Mouse (Mus musculus) forebrain, embryonic 12.5 days (tissue): ENCODE results near the gene Mrps21. TPM values are rescaled to one million over a fixed set of nuclear protein-coding genes. Genes with fewer than 3 reads are reported as not detected.

Experiments used
- ATAC-seq: fragments of 200-750 bp; cut with Nextera tagmentation; 2 replicates; pipeline ENCODE4 v1.8.0; 2017; ENCODE audit warnings: moderate TSS enrichment; ENCODE audit not compliant: low FRiP score
- H3K27ac ChIP-seq: fragments of 300-500 bp; sonication (generic); 2 replicates; pipeline ENCODE4 v1.5.1; 2016; ENCODE audit warnings: mild to moderate bottlenecking
- H3K27me3 ChIP-seq: fragments of 300-500 bp; sonication (generic); 2 replicates; pipeline ENCODE4 v1.6.1; 2016; ENCODE audit warnings: mild to moderate bottlenecking
- H3K36me3 ChIP-seq: fragments of 300-500 bp; sonication (generic); replicated peaks from 2 replicates; pipeline ENCODE4 v1.6.1; 2016; ENCODE audit warnings: mild to moderate bottlenecking
- H3K4me1 ChIP-seq: fragments of 300-500 bp; sonication (generic); 2 replicates; pipeline ENCODE4 v1.6.1; 2016
- H3K4me2 ChIP-seq: fragments of 300-500 bp; sonication (generic); 2 replicates; pipeline ENCODE4 v1.6.1; 2016; ENCODE audit warnings: mild to moderate bottlenecking, moderate library complexity
- H3K4me3 ChIP-seq: fragments of 300-500 bp; sonication (generic); replicated peaks from 2 replicates; pipeline ENCODE4 v1.5.1; 2016; ENCODE audit warnings: mild to moderate bottlenecking
- H3K9ac ChIP-seq: fragments of 300-500 bp; sonication (generic); 2 replicates; pipeline ENCODE4 v1.6.1; 2016; ENCODE audit warnings: mild to moderate bottlenecking
- H3K9me3 ChIP-seq: fragments of 300-500 bp; sonication (generic); 2 replicates; pipeline ENCODE4 v1.6.1; 2016
- WGBS: fragments of 180-500 bp; shearing (Covaris S2); methylation state at CpG from one replicate; pipeline ENCODE4 v1.1.7; 2016; 5-methylcytosine and 5-hydroxymethylcytosine counted together
- polyA plus RNA-seq: library from polyadenylated mRNA; unstranded; fragments of >200 nt; fragmentation: Nextera tagmentation; extraction: Ambion mirVana; gene quantifications from 2 replicates; pipeline ENCODE4 v1.2.1, GENCODE M21; 2016

Mrps21 gene
- polyA plus RNA-seq, 1 experiment from 2014 or later: 348 TPM

GRCm38 (mm10) chr3:95887596-95887995, 16.3 kb upstream of the Mrps21 start:
- Histone ChIP-seq H3K4me2 (no peak overlapping the region), H3K27me3 (peaks cover 23% of the 10 kb centered on the region), H3K36me3 (no peaks in the 10 kb centered on the region), H3K9me3 (no peaks in the 10 kb centered on the region), H3K9ac (no peak overlapping the region), H3K27ac (no peak overlapping the region), H3K4me1 (peaks cover 14% of the 10 kb centered on the region), H3K4me3 (no peak overlapping the region)
- 78% methylated on average over 4 of the region's 4 CpGs for WGBS
- no peak for ATAC-seq

- no peaks in the 10 kb centered on the region for H3K9me3 ChIP-seq
- 89% methylated on average over 5 of the region's 5 CpGs for WGBS
- no peak for ATAC-seq
- no peaks in the 10 kb centered on the region for H3K36me3 ChIP-seq
- peaks cover 15% of the 10 kb centered on the region; the same call in 1 of the 2 replicates for H3K27me3 ChIP-seq
- no peak overlapping the region for H3K4me3 ChIP-seq
- H3K27ac ChIP-seq: no peak overlapping the region
- no peak overlapping the region for H3K4me2 ChIP-seq
- H3K4me1 ChIP-seq: peaks cover 16% of the 10 kb centered on the region
- H3K9ac ChIP-seq: no peak overlapping the region
These were observed 13.1 kb upstream of the Mrps21 start for GRCm38 (mm10) chr3:95884400-95884799.

DNA sequence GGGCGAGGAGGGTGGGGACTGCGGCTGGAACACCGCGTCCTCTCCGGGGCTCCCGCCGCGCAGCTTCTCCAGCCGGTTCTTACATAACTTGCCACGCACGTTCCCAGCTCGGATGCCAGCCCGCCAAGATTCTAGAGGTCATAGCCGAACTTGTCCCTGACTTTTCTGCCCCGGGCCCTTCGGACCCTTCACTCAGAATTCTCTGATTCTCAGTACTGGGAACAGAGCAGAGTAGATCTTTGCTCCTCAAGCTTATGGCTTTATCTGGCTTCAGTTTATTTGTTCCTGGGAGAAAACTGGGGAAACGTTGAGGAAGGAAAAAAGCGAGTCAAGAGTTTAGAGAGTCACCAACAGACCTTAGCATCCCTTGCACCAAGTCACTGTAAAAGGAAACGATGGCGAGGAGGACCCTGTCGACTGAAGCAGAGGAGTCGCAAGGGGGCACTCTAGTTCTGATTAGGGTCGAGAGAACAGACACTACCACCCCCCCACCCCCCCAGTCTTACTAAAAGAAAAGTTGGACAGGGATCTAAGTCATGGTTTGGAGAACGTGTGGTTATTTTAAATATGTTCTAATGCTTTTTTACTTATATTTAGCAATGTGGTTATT, 11.6 kb upstream of the Mrps21 start:
- no peak for ATAC-seq
- Histone ChIP-seq H3K4me2 (peak overlapping the region; percentile 98), H3K9ac (peak overlapping the region; percentile 47), H3K27ac (no peak overlapping the region), H3K9me3 (no peaks in the 10 kb centered on the region), H3K4me3 (peak overlapping the region; percentile 52), H3K27me3 (peaks cover 15% of the 10 kb centered on the region; the same call in 1 of the 2 replicates), H3K36me3 (no peaks in the 10 kb centered on the region), H3K4me1 (peaks cover 16% of the 10 kb centered on the region)
- 3% methylated on average over 24 of the region's 24 CpGs for WGBS

DNA sequence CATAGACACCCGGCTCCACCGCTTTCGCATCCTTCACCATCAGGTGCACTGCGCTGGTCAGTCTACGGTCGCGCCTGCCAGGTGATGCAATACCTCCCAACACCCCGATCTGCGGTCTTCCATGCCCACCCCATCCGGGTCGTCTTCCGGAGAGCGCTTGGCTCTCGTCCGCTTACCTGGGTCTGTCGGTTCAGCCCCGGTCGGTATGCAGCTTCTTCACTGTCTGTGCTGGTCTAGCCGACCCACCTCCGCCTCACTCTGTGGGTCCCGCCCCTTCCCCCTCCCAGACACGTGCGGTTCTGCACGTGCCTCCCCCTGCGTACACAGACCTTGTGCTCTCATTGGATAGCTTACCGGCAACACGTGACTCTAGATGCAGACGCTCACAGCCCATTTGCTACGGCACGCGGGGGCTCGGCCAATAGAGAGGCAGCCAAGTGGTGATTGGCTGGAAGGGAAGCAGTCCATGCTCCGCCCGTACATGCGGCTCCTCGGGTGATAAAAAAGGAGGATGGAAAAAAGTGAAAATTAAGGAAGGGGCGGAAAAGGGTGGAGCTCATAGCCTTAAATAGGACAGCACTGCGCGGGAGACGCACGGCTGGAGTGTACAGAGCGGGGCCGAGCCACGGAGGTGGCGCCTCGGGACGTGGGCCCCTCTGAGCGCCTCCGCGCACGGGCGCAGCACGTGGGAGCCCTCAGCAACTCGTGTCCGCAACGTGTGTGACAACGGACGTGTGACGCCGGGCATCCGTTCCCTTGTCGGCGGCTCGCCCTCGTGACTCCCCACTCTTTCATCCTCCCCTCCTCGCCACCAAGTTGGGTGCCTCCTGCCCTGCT, 10.9 kb upstream of the Mrps21 start, which contains the start of gene Ciart:
Ciart (minus strand) TSS at position 273 of the 837 bp plus-strand sequence.
- Histone ChIP-seq H3K9me3 (no peaks in the 10 kb centered on the region), H3K4me1 (peaks cover 16% of the 10 kb centered on the region), H3K36me3 (no peaks in the 10 kb centered on the region), H3K27me3 (peaks cover 15% of the 10 kb centered on the region; the same call in 1 of the 2 replicates), H3K4me3 (peak within 1 kb of the TSS; percentile 52), H3K27ac (no peak within 1 kb of the TSS), H3K9ac (peak within 1 kb of the TSS; percentile 47), H3K4me2 (peak within 1 kb of the TSS; percentile 98)
- ATAC-seq: peak; percentile 100
- WGBS: under 1% methylated on average over 66 of the region's 66 CpGs

DNA sequence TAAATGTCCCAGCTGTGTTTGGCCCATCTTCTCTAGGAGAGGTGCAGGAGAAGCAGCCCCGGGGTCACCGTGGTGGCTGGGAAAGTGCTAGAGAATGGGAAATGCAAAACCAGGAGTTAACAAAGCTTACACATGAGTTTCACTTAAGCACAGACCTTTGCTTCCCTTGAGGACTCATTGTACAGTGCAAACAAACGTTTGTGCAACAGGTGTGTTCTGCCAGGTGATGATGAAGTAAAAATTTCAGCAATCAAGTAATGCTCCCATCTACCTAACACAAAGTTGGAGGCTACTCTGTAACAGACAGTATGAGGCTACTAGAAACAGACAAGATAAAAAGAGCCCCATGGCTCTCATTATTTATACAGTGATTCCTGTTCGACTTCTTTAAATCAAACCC, 7.7 kb upstream of the Mrps21 start:
- 92% methylated on average over 4 of the region's 4 CpGs for WGBS
- Histone ChIP-seq H3K9ac (no peak overlapping the region), H3K9me3 (no peaks in the 10 kb centered on the region), H3K27me3 (peaks cover 4% of the 10 kb centered on the region; the same call in 1 of the 2 replicates), H3K4me3 (no peak overlapping the region), H3K4me1 (peaks cover 16% of the 10 kb centered on the region), H3K36me3 (no peaks in the 10 kb centered on the region), H3K27ac (no peak overlapping the region), H3K4me2 (no peak overlapping the region)
- ATAC-seq: no peak

DNA sequence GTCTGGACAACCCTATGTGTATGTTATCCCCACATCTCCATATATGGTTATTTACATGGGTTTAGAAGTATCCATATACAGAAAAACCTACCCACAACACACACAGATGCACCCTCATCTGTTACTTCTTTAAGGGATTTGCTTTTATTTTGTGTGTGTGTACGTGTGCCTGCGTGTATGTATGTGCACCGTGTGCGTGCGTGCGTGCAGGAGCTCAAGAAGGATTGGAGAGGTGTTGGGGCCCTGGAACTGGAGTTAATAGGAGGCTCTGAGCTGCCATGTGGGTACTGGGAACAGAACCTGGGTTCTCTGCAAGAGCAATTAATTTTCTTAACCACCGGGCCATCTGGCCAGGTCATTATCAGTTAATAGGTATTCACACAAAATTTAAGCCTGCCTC, 729 bp upstream of the Mrps21 start:
- Histone ChIP-seq H3K27me3 (no peaks in the 10 kb centered on the region), H3K9me3 (no peaks in the 10 kb centered on the region), H3K27ac (no peak overlapping the region), H3K4me2 (peak overlapping the region; percentile 76), H3K36me3 (peaks cover 23% of the 10 kb centered on the region), H3K9ac (peak overlapping the region; percentile 82), H3K4me1 (peaks cover 16% of the 10 kb centered on the region), H3K4me3 (peak overlapping the region; percentile 68)
- no peak for ATAC-seq
- WGBS: 81% methylated on average over 7 of the region's 7 CpGs

GRCm38 (mm10) chr3:95870976-95871375, 343 bp downstream of the Mrps21 start:
- H3K4me1 ChIP-seq: peaks cover 16% of the 10 kb centered on the region
- H3K36me3 ChIP-seq: peaks cover 30% of the 10 kb centered on the region
- H3K9me3 ChIP-seq: no peaks in the 10 kb centered on the region
- no peaks in the 10 kb centered on the region for H3K27me3 ChIP-seq
- peak overlapping the region; percentile 76 for H3K4me2 ChIP-seq
- peak overlapping the region; percentile 68 for H3K4me3 ChIP-seq
- peak overlapping the region; percentile 82 for H3K9ac ChIP-seq
- peak overlapping the region; percentile 77 for H3K27ac ChIP-seq
- 10% methylated on average over 15 of the region's 15 CpGs for WGBS
- ATAC-seq: peak; percentile 58

DNA sequence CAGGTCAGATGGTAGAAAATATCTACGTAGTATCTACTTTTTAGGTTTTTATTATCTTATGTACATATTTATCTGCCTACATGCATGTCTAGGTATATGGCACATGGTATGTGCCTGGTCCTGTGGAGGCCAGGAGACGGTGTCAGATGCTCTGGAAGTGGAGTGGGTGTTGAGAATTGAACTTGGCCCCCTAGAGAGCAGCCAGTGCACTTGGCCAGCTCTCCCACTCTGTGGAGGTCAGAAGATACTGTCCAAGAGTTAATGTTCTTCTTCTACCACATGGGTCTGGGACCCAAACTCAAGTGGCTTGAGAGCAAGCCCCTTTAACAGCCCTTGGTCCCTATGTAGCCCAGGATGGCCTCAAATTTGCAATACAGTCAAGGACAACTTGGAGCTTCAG, 3.9 kb downstream of the Mrps21 start:
- no peak for ATAC-seq
- Histone ChIP-seq H3K9me3 (no peaks in the 10 kb centered on the region), H3K9ac (no peak overlapping the region), H3K36me3 (peaks cover 53% of the 10 kb centered on the region), H3K4me3 (no peak overlapping the region), H3K4me1 (peaks cover 14% of the 10 kb centered on the region), H3K27me3 (no peaks in the 10 kb centered on the region), H3K4me2 (no peak overlapping the region), H3K27ac (no peak overlapping the region)
- whole genome bisulfite sequencing: 96% methylated on average over 2 of the region's 2 CpGs

- H3K4me3 ChIP-seq: no peak overlapping the region
- peaks cover 60% of the 10 kb centered on the region for H3K36me3 ChIP-seq
- H3K27ac ChIP-seq: no peak overlapping the region
- H3K4me2 ChIP-seq: no peak overlapping the region
- H3K27me3 ChIP-seq: no peaks in the 10 kb centered on the region
- H3K9ac ChIP-seq: no peak overlapping the region
- ATAC-seq: no peak
- 96% methylated on average over 5 of the region's 5 CpGs for WGBS
- H3K9me3 ChIP-seq: no peaks in the 10 kb centered on the region
- peaks cover 8% of the 10 kb centered on the region for H3K4me1 ChIP-seq
These were observed 5.2 kb downstream of the Mrps21 start for GRCm38 (mm10) chr3:95866071-95866470.

- Histone ChIP-seq H3K9ac (no peak overlapping the region), H3K36me3 (peaks cover 60% of the 10 kb centered on the region), H3K4me2 (no peak overlapping the region), H3K4me1 (peaks cover 4% of the 10 kb centered on the region), H3K9me3 (no peaks in the 10 kb centered on the region), H3K27me3 (no peaks in the 10 kb centered on the region), H3K4me3 (no peak overlapping the region), H3K27ac (no peak overlapping the region)
- ATAC-seq: no peak
- WGBS: 93% methylated on average over 20 of the region's 20 CpGs
These were observed 5.7 kb downstream of the Mrps21 start for GRCm38 (mm10) chr3:95865571-95865970.

DNA sequence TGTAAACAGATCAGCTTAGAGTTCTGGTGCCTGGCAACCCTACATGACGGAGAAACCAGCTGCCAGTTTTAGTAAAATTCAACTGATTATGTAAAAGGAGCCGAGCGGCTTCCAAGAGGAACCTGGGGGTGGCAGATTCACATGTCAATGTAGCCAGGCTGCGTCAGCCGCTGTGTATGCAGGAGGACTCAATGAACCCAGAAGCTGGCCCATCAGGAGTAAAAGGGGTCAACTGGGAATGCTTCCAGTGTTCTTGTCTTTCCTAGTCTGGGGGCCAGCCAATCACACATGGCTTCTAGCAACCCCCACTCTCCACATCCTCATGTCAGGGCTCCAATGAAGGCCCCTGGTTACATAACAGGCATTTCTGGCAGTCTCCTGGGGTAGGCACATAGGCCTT, 6.3 kb downstream of the Mrps21 start:
- 95% methylated on average over 5 of the region's 5 CpGs for WGBS
- no peaks in the 10 kb centered on the region for H3K27me3 ChIP-seq
- H3K36me3 ChIP-seq: peaks cover 58% of the 10 kb centered on the region
- H3K4me1 ChIP-seq: no peaks in the 10 kb centered on the region
- H3K9me3 ChIP-seq: no peaks in the 10 kb centered on the region
- no peak overlapping the region for H3K9ac ChIP-seq
- no peak overlapping the region for H3K27ac ChIP-seq
- H3K4me2 ChIP-seq: no peak overlapping the region
- ATAC-seq: no peak
- no peak overlapping the region for H3K4me3 ChIP-seq

DNA sequence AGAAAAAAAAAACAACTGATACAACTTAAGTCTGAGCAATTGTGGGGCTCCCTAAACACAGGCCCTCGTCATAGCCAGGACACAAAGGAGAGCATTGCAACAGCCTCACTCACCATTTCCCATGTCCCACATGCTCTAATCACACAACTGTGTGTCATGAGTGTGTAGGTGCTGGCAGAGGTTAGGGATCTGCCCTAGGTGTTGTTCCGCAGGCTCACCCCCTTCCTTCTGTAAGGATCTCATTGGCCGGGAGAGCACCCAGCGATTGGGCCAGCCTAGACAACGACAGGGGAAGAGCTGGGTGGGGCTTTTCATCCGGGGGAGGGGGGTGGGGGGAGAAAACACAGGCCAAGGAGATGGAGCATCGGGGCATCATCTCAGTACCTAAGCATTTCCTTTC, 7.7 kb downstream of the Mrps21 start:
- H3K4me3 ChIP-seq: no peak overlapping the region
- no peaks in the 10 kb centered on the region for H3K4me1 ChIP-seq
- H3K4me2 ChIP-seq: no peak overlapping the region
- whole genome bisulfite sequencing: 81% methylated on average over 7 of the region's 7 CpGs
- no peak overlapping the region for H3K9ac ChIP-seq
- no peak overlapping the region for H3K27ac ChIP-seq
- no peaks in the 10 kb centered on the region for H3K27me3 ChIP-seq
- peaks cover 47% of the 10 kb centered on the region for H3K36me3 ChIP-seq
- no peaks in the 10 kb centered on the region for H3K9me3 ChIP-seq
- no peak for ATAC-seq
